Mouse (Mus musculus) midbrain, postnatal 0 days (tissue): ENCODE measurements at regions not wholly inside any gene's neighbourhood (a gene's known extent, or its start where the extent isn't known, plus 50 kb on each side); places are given as distances from the start of the nearest gene placed in this dataset.

Experiments used
- ATAC-seq: fragments of 200-750 bp; cut with Nextera tagmentation; 2 replicates; pipeline ENCODE4 v1.8.0; 2017; ENCODE audit warnings: moderate number of reproducible peaks, mild to moderate bottlenecking, moderate TSS enrichment, moderate library complexity; ENCODE audit not compliant: low FRiP score
- DNase-seq: peaks from one replicate; pipeline ENCODE4 v3.0.0-alpha.2; 2015; ENCODE audit warnings: low spot score
- H3K27ac ChIP-seq: fragments of 300-500 bp; sonication (generic); 2 replicates; pipeline ENCODE4 v1.5.1; 2014; ENCODE audit warnings: low read depth, mild to moderate bottlenecking, low read length, mixed read lengths
- H3K27me3 ChIP-seq: fragments of 300-500 bp; sonication (generic); 2 replicates; pipeline ENCODE4 v1.6.1; 2014; ENCODE audit warnings: low read length, control low read depth, mixed read lengths; ENCODE audit not compliant: insufficient read depth
- H3K36me3 ChIP-seq: fragments of 300-500 bp; sonication (generic); 2 replicates; pipeline ENCODE4 v1.6.1; 2014; ENCODE audit warnings: low read length, control low read depth, mixed read lengths; ENCODE audit not compliant: insufficient read depth
- H3K4me1 ChIP-seq: fragments of 300-500 bp; sonication (generic); 2 replicates; pipeline ENCODE4 v1.6.1; 2014; ENCODE audit warnings: mild to moderate bottlenecking, control low read depth, antibody characterized with exemption, low read length, mixed read lengths; ENCODE audit not compliant: insufficient read depth
- H3K4me2 ChIP-seq: fragments of 300-500 bp; sonication (generic); 2 replicates; pipeline ENCODE4 v1.6.1; 2014; ENCODE audit warnings: low read depth, mild to moderate bottlenecking, low read length, mixed read lengths; ENCODE audit not compliant: poor library complexity, severe bottlenecking
- H3K4me3 ChIP-seq: fragments of 300-500 bp; sonication (generic); 2 replicates; pipeline ENCODE4 v1.5.1; 2014; ENCODE audit warnings: low read depth, mild to moderate bottlenecking, low read length, moderate library complexity
- H3K9ac ChIP-seq: fragments of 300-500 bp; sonication (generic); replicated peaks from 2 replicates; pipeline ENCODE4 v1.6.1; 2014; ENCODE audit warnings: mild to moderate bottlenecking, low read length, moderate library complexity, mixed read lengths; ENCODE audit not compliant: poor library complexity, severe bottlenecking
- H3K9me3 ChIP-seq: fragments of 300-500 bp; sonication (generic); 2 replicates; pipeline ENCODE4 v1.6.1; 2016; ENCODE audit warnings: low read length, control low read depth
- CTCF ChIP-seq: IDR thresholded peaks from 2 replicates; pipeline ENCODE4 v1.5.1; 2016; ENCODE audit warnings: antibody characterized with exemption, mild to moderate bottlenecking
- WGBS: fragments of 180-500 bp; shearing (Covaris S2); extraction: QIAGEN DNeasy Blood & Tissue Kit; methylation state at CpG from one replicate; pipeline ENCODE4 v1.1.7; 2014; 5-methylcytosine and 5-hydroxymethylcytosine counted together

DNA sequence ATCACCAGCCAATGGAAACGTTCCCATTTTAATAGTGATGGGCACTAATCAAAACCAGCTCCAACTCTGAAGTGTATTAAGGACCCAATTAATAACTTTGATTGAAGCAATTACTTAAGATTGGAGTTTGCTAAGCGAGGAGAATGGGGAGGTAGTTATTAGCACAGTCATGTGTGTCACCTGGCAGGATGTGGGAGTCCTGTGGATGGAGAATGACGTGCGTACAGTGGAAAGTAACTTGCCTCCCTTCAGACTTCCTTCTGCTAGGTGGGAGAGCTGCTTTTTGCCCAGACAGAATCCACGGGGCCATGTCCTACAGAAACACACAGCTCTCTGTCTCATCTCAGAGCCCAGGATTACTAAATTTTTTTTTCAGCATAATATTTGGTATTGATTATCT lies 59.9 kb upstream of the Cdh5 start:
- no peak overlapping the region for H3K4me3 ChIP-seq
- H3K4me1 ChIP-seq = no peaks in the 10 kb centered on the region
- ATAC-seq (no peak), DNase-seq (no peak)
- H3K27ac ChIP-seq = no peak overlapping the region
- H3K27me3 ChIP-seq = no peaks in the 10 kb centered on the region
- TF ChIP-seq CTCF = no peak
- no peak overlapping the region for H3K9ac ChIP-seq
- no peak overlapping the region for H3K4me2 ChIP-seq
- H3K36me3 ChIP-seq = no peaks in the 10 kb centered on the region
- no peaks in the 10 kb centered on the region for H3K9me3 ChIP-seq
- 81% methylated on average over 5 of the region's 5 CpGs for WGBS

DNA sequence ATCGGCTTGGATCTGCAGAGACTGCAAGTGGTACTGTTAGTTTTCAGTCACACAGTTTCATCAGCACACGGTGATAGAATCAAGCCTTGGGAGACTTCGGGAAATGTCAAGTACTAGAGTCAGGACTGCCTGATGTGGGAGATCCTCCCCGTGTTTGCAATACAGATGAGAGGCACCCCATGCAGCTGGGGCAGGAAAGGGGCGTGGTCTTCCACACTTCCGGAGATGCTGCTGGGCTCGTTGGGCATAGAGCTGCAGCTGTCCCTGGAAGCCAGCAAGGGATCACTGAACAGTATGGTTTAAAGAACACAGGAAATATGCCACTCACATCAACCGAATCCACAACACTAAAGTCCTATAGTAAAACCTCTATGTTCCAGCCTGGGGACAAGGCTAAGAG lies 59.0 kb upstream of the Cdh5 start:
- H3K4me1 ChIP-seq = no peaks in the 10 kb centered on the region
- H3K27me3 ChIP-seq = no peaks in the 10 kb centered on the region
- H3K36me3 ChIP-seq = no peaks in the 10 kb centered on the region
- TF ChIP-seq CTCF = no peak
- no peak overlapping the region for H3K4me2 ChIP-seq
- H3K9ac ChIP-seq = no peak overlapping the region
- H3K4me3 ChIP-seq = no peak overlapping the region
- DNase-seq = no peak
- H3K9me3 ChIP-seq = no peaks in the 10 kb centered on the region
- 0 out of 2 replicates have a peak, but pooled peaks have one; percentile 27 for ATAC-seq
- H3K27ac ChIP-seq = no peak overlapping the region
- WGBS = 39% methylated on average over 8 of the region's 8 CpGs

GRCm38 (mm10) chr8:104048037-104048436 lies 53.4 kb upstream of the Cdh5 start:
- DNase-seq (no peak), ATAC-seq (no peak)
- H3K4me2 ChIP-seq = no peak overlapping the region
- H3K36me3 ChIP-seq = no peaks in the 10 kb centered on the region
- H3K9ac ChIP-seq = no peak overlapping the region
- H3K4me3 ChIP-seq = no peak overlapping the region
- H3K27ac ChIP-seq = no peak overlapping the region
- no peak for TF ChIP-seq CTCF
- H3K9me3 ChIP-seq = no peaks in the 10 kb centered on the region
- no peaks in the 10 kb centered on the region for H3K4me1 ChIP-seq
- WGBS = 81% methylated on average over 5 of the region's 5 CpGs
- H3K27me3 ChIP-seq = no peaks in the 10 kb centered on the region

DNA sequence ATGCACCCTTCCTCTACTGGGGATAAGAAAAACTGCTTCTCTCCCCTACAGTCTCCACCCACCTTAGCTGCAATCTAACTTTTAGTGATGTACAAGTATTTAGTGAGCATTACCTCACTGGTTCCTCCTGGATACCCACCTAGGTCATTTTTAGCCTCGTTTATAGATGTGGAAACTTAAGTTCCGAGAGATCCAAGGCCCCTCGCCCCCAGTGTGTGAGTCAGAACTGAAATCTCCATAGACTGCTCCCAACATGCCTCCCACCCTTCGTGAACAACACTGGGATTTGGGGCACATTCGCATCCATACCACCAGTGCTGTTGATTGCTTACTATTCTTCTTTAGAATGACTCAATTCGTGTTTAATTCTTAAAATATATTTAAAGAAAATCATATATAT lies 52.2 kb upstream of the Cdh5 start:
- H3K27ac ChIP-seq = no peak overlapping the region
- H3K36me3 ChIP-seq = no peaks in the 10 kb centered on the region
- H3K4me3 ChIP-seq = no peak overlapping the region
- DNase-seq (no peak), ATAC-seq (no peak)
- no peak overlapping the region for H3K4me2 ChIP-seq
- no peaks in the 10 kb centered on the region for H3K27me3 ChIP-seq
- TF ChIP-seq CTCF = no peak
- no peaks in the 10 kb centered on the region for H3K9me3 ChIP-seq
- no peak overlapping the region for H3K9ac ChIP-seq
- 86% methylated on average over 6 of the region's 6 CpGs for WGBS
- no peaks in the 10 kb centered on the region for H3K4me1 ChIP-seq

DNA sequence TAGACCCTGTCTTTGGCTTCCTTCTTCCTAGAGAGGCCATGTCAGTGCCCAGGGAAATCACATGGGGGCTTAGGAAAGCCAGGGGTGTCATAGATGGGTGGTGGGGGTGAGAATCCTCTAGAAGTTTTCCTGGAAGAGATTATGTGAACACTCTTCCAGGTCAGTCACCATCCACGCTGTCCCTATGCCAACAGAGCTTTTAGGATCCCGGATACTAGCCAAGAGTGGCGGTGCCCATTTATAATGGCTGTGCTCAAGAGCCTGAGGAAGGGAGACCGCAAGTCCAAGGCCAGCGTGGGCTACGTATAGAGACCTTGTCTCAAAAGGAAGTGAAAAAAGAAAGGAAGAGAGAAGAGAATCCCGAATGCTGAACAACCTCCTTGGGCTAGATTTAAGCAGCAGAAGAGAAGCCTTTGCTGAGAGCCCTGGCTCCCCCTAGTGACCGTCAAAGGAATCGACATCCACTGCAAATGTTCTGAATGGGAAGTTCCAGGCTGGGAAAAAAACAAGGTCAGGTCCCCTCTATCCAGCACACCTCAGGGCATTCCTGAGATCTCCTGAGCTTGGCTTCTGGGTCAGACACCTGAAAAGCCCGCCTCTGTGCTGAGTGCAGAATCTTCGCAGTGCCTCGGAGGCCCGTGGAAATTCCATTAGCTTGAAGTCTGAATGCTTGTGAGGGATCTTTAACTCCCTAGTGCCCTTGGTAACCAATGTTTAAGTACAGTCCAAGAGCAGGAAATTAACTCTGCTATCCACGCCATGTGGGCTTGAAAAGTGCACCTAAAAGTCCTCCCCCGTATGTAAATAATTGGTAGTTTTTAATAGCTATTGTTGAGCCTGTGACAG lies 50.5 kb upstream of the Cdh5 start:
- H3K4me2 ChIP-seq = peak overlapping the region; percentile 22; the same call in 1 of the 2 replicates
- no peak overlapping the region for H3K27ac ChIP-seq
- H3K4me3 ChIP-seq = no peak overlapping the region
- no peaks in the 10 kb centered on the region for H3K9me3 ChIP-seq
- peak; percentile 93 for TF ChIP-seq CTCF
- no peak overlapping the region for H3K9ac ChIP-seq
- H3K36me3 ChIP-seq = no peaks in the 10 kb centered on the region
- DNase-seq = peak; percentile 74
- H3K27me3 ChIP-seq = no peaks in the 10 kb centered on the region
- 26% methylated on average over 15 of the region's 15 CpGs for WGBS
- ATAC-seq = peak; percentile 55
- H3K4me1 ChIP-seq = no peaks in the 10 kb centered on the region

DNA sequence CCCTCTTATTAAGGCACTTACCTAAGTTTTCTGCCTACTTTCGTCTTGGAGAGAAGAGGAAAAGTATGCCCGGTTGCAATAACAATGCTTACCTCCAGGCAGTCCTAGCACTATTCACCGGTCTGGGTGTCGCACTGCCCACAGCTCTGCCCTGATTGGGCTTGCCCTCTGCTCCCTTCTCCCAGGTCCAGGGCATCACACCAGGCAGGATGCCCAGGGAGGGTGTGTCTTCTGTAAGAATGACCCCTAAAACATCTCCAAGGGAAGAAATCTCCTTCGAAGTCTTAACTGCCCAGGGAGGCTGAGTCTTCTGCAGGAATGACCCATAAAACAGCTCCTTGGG lies 49.9 kb upstream of the Cdh5 start:
- no peak overlapping the region for H3K4me3 ChIP-seq
- TF ChIP-seq CTCF = no peak
- H3K4me1 ChIP-seq = no peaks in the 10 kb centered on the region
- 51% methylated on average over 5 of the region's 5 CpGs for WGBS
- no peak overlapping the region for H3K27ac ChIP-seq
- ATAC-seq (no peak), DNase-seq (no peak)
- no peak overlapping the region for H3K9ac ChIP-seq
- no peaks in the 10 kb centered on the region for H3K9me3 ChIP-seq
- no peaks in the 10 kb centered on the region for H3K36me3 ChIP-seq
- H3K27me3 ChIP-seq = no peaks in the 10 kb centered on the region
- H3K4me2 ChIP-seq = no peak overlapping the region
